ENCODE assay signal across 8 mouse cellular contexts in genomic region chr2:73066307-73067167, GRCm38 (mm10).
DNase-seq lines count a peak whose midpoint lies in the region; ATAC-seq lines count a peak whose summit lies in the region.

No protein-coding gene starts in this region.

- 36% methylated on average over 20 of the region's 20 CpGs for WGBS in forebrain, embryonic 11.5 days
- 36% methylated on average over 20 of the region's 20 CpGs for WGBS in forebrain, embryonic 13.5 days

- no peak overlapping the region for H3K27ac ChIP-seq in forebrain, embryonic 11.5 days (ENCODE audit: low read depth, low read length)
- no peak overlapping the region for H3K27ac ChIP-seq in forebrain, embryonic 13.5 days

- H3K4me2 ChIP-seq in forebrain, embryonic 11.5 days (ENCODE audit: low read depth, low read length, severe bottlenecking), result no peak overlapping the region
- no peak overlapping the region for H3K4me2 ChIP-seq in forebrain, embryonic 13.5 days

- peaks cover 3% of the 10 kb centered on the region; the same call in 1 of the 2 replicates for H3K27me3 ChIP-seq in forebrain, embryonic 11.5 days (ENCODE audit: control insufficient read depth, insufficient read depth, low read length)
- H3K27me3 ChIP-seq in forebrain, embryonic 13.5 days, result no peaks in the 10 kb centered on the region

- H3K9ac ChIP-seq in forebrain, embryonic 11.5 days (ENCODE audit: low read length), result no peak overlapping the region
- H3K9ac ChIP-seq in forebrain, embryonic 13.5 days, result no peak overlapping the region

- no peaks in the 10 kb centered on the region for H3K9me3 ChIP-seq in forebrain, embryonic 11.5 days (ENCODE audit: control insufficient read depth, low read length)
- no peaks in the 10 kb centered on the region for H3K9me3 ChIP-seq in forebrain, embryonic 13.5 days (replicated peaks)

- peak; percentile 55 for DNase-seq in forebrain, embryonic 11.5 days (ENCODE audit: low spot score)
- peak; percentile 53 for DNase-seq in embryo, embryonic 10 days (ENCODE audit: low spot score)
- DNase-seq in heart, postnatal 36 days, result peak; percentile 52 to 61
- DNase-seq in liver, result peak; percentile 48
- DNase-seq in adipocyte (ENCODE audit: low spot score), result no peak
- DNase-seq in right cerebral cortex, postnatal 10 days (ENCODE audit: low spot score in 2 of 2), result no peak
- no peak for DNase-seq in right cerebral cortex, postnatal 25 days

- no peak overlapping the region for H3K4me3 ChIP-seq in forebrain, embryonic 11.5 days (ENCODE audit: low read depth, low read length)
- no peak overlapping the region for H3K4me3 ChIP-seq in forebrain, embryonic 13.5 days

- no peaks in the 10 kb centered on the region for H3K36me3 ChIP-seq in forebrain, embryonic 11.5 days (ENCODE audit: control insufficient read depth, insufficient read depth, low read length)
- no peaks in the 10 kb centered on the region for H3K36me3 ChIP-seq in forebrain, embryonic 13.5 days (ENCODE audit: poor library complexity, severe bottlenecking)

- intact Hi-C loops in heart, postnatal 36 days (cut with DNase I), result loop anchor here (1.0 to 10.0 kb wide), 3 partner anchors 208 to 550 kb away; partner anchors contain the start of gene Sp9

- H3K4me1 ChIP-seq in forebrain, embryonic 11.5 days (replicated peaks; ENCODE audit: control insufficient read depth, insufficient read depth, low read length), result no peaks in the 10 kb centered on the region
- H3K4me1 ChIP-seq in forebrain, embryonic 13.5 days, result peaks cover 5% of the 10 kb centered on the region; the same call in 1 of the 2 replicates

- no peak for ATAC-seq in forebrain, embryonic 11.5 days (replicated peaks; ENCODE audit: low FRiP score)
- no peak for ATAC-seq in forebrain, embryonic 13.5 days

Comparison
In these comparisons a context has a peak if more than half of its experiments do, and no peak if none do; other contexts are left out.
1. DNase-seq: peak in forebrain, embryonic 11.5 days (single experiment), embryo, embryonic 10 days (single experiment), heart, postnatal 36 days (2 of 2) and liver (single experiment); none in adipocyte (single experiment), right cerebral cortex, postnatal 10 days (0 of 2) and right cerebral cortex, postnatal 25 days (single experiment).